Mouse (Mus musculus): ENCODE results near the gene Dact1.
A peak's percentile ranks its signal among the peaks of the same experiment; 100 is the strongest.

Dact1 gene

GRCm38 (mm10) chr12:71309581-71310067, at the start of gene Dact1:
TSS of gene Dact1 (plus strand) at chr12:71309884.
- peak; percentile 73 for DNase-seq

DNA sequence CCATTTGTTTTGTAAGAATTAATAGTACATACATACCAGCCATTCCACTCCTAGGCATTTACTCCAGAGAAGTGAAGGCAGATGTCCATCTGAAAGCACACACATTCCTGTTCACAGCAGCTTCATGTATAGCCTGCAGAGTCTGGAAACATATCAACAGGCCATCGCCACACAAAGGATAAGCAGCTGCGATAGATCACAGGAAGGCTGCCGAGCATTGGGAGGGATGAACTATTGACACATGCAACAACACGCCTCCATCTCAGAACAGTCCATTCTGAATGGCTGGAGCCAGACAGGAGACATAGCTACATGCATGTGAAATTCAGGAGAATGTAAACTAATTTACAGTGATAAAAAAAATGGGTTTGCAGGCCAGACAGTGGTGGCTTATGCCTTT, 45.5 kb upstream of the Dact1 start:
- no peak for DNase-seq

DNA sequence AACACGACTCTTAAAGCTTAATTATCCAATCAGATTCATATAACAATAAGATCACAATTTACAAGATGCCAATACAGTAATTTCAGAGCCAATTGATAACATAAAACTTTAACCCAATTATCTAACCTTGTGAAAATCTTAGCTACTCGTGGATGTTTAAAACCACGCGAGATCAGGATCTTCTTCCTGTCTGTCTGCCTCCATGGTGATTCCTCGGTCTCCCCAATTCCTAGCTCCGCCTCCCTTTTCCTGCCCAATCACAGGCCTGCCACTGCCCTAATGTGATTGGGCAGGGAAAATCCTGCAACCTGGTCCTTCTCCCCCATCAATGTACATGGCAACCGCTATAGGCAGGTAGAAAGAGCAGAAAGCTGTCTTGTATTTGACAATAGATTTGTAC, 40.3 kb upstream of the Dact1 start:
- DNase-seq = no peak

- DNase-seq = no peak
Observed at GRCm38 (mm10) chr12:71271131-71271530, 38.6 kb upstream of the Dact1 start.

DNA sequence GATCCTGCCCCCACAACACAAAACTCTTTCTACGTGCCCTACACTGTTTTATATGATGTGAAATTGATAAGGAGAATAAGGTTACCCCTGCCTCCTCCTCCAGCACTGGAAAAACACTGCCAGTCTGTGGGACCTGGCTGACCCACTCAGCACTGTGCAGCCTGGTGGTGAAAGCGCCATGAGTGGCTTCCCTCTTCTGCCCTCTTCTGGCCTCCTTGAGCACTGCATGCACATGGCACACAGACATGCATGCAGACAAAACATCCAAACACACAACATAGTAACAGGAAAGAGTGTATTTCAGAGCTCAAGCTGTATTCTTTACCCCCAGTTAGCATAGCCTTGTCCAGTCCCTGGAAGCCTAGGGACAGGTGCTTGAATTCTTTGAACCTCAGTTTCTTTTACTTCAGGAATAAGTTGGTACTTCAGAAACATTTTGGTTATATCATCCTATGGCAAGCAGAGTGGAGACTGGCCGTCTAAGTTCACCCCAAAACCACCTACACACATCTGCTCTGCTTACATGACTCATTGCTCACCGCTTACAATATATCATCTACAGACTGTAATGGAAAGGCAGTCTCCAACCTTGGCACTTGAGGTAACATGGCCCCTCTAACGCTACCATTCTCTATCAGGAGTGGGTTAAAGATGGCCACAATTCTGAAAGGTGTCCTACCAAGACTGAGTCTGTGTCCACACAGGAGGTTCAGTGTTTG, 35.0 kb upstream of the Dact1 start:
- no peak for DNase-seq

- no peak for DNase-seq
Observed at GRCm38 (mm10) chr12:71275906-71276595, 33.6 kb upstream of the Dact1 start.

GRCm38 (mm10) chr12:71279521-71280262, 30.0 kb upstream of the Dact1 start:
- DNase-seq = no peak

DNA sequence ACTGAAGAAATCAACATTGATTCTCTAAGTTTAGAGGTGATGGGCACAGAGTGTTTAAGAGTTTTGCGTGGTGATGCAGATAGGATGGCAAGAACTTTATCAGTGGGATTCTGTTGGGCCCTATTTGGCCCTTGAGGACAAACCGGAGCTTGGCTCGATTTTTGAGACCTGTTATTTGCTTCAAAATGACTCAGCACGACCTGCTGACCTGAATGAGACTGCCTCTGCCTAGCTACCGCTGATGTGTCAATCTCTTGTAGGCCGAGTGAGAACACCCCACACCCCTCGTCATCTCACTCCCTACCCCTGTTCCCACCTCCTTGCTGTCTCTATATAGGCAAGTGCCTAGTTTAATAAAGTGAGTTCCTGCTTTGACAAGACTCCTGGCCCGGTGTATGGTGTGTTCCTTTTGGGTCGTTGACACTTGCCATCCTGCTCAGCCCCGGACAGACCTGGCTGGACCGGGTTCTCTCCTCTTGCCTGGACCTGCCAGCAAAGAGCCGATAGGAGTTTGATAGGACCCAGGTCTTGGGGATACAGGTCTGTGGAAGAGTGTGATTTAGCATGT, 28.4 kb upstream of the Dact1 start:
- no peak for DNase-seq

GRCm38 (mm10) chr12:71285399-71285798, 24.3 kb upstream of the Dact1 start:
- DNase-seq = no peak

DNA sequence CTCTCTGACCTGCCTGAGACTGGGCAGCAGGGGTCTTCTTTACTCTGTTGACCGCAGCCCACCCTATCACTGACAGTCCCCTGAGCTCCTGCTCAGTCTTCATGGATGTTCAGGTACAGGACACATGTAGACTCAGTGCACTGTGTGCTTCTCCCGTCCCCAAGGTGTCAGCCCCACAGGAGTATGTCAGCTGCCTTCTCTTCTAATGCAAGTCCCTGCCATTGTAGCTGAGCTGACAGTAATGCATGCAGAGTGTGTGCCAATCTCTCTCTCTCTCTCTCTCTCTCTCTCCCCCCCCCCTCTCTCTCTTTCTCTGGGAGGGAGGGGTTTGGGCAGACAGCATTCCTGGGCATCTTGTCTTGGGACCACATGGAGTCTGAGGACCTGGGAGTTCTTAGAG, 19.2 kb upstream of the Dact1 start:
- no peak for DNase-seq

GRCm38 (mm10) chr12:71293960-71294942, 15.4 kb upstream of the Dact1 start:
- DNase-seq = no peak

DNA sequence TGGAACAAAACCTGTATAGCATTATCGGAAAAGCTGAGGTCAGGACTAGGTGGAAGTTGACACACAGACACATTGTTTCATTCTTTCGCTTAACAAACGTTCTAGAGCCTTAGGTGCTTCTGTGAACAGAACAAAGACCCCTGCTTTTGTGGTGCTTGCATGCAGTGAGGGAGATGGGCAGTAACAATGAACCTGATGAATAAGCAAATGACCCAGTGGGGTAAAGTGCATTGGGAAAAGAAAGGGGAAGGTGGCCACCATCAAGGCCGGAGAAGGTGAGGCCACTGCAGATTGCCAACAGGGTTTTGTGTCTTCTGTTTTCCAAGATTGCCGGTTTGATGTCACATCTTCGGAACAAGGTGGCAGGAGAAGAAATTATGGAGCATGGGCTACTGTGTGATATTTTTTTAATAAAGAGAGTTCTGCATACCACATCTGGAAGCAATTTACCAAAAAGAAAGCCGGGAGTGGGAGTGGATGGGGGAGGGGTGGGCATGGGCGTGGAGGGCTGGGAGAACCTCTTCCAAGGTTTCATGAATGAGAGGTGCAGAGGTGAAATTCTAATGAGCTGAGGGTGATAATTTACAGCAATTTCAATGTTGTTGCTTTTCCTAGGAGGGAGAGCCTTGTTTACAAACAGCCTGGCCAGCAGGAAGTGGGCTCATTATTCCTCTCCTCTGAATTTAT, 12.7 kb upstream of the Dact1 start:
- DNase-seq = no peak

GRCm38 (mm10) chr12:71310068-71310931, 616 bp downstream of the Dact1 start:
- peak; percentile 58 for DNase-seq

DNA sequence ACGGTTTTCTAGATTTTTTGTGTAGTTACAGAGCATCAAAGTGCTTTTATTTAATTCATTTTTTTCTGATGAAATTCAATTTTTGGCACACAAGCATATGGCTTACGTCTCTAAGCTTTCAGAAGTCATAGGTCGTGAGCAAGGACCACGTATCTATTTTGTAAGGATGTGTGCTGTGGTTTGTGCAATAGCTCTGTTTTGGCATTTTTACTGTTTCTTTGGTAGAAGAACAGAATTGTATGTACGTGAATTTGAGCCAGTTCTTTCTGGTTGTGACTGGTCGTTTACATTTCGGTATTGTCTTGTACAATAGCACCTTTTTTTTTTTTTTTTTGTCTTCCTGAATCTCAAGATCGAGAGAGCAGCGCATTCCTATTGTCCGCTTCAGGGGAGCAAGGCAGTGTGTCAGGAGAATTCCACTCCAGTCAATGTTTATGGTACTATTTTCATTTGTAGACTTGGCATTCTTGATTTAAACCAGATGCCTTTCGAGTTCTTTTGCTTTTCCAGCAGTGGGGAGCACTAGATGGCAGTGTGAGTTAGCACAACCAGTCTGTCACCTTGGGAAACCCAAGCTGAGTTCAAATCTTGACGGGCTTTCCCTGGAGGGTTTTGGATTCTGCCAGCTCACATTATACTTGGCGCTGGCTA, 1.7 kb downstream of the Dact1 start:
- peak; percentile 85 for DNase-seq

GRCm38 (mm10) chr12:71318239-71318638, 8.6 kb downstream of the Dact1 start:
- no peak for DNase-seq

GRCm38 (mm10) chr12:71319536-71319935, 9.9 kb downstream of the Dact1 start:
- no peak for DNase-seq

DNA sequence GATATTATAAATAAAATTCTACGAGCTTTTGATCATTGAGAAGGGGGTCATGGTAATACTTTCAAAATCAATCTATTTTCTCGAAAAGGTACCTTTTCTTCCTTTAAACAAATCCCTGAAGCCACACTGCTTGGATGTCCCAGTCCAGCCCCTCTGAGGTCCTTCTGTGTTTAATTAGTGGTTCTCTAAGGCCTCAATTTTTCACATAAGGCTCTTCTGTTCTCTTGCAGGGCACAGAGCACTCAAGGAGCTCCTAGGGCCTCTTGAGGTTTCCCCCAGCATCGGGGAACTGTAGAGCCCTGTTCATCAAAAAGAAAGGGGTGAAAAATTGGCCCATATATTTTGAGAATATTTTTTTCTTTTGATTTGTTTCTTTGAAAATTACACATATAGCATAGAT, 23.0 kb downstream of the Dact1 start:
- DNase-seq = no peak

- DNase-seq = no peak
Observed at GRCm38 (mm10) chr12:71333561-71333960, 23.9 kb downstream of the Dact1 start.

DNA sequence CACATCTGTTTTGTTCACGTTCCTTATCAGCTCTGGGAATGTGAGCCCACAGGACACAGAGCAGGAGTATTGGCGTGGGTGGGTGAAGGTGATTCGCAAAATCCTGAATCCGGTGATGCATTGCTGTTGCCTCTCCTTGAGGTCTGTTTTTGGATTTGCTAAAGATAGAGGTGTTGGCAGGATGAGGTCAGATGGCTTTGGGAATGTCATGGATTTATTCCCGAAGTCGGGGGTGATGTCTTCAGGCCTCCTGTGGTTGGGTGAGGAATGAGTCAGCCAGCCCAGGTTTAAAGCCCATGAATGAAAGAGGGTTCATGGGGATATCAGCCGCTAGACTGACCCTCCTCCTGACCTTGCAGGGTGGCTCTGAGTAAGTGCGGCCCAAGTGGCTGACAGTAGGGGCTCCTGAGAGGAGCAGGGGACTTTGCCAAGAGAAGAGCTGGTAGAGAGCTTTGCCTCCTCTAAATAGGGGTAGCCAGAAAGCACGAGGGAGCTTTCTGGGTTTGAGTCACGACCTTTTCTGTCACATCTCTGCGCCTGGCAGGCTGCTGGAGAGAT, 27.4 kb downstream of the Dact1 start:
- no peak for DNase-seq

Measured in cerebellum, adult 9-10 months (tissue).